Mouse (Mus musculus) gastrocnemius, adult 2 months (tissue): Measurements from ENCODE around the gene Rock2. TPM values are rescaled to one million over a fixed set of nuclear protein-coding genes. Genes with fewer than 3 reads are reported as not detected.

ENCODE experiments used
- DNase-seq: peaks from one replicate; pipeline ENCODE4 v3.0.0; 2022
- H3K27ac ChIP-seq: fragments of 200-600 bp; 2 replicates; pipeline ENCODE4 v1.8.1; 2022; ENCODE audit warnings: mild to moderate bottlenecking
- H3K4me3 ChIP-seq: fragments of 200-600 bp; 2 replicates; pipeline ENCODE4 v1.8.1; 2022; ENCODE audit warnings: mild to moderate bottlenecking, moderate library complexity
- CTCF ChIP-seq: fragments of 200-600 bp; IDR thresholded peaks from 2 replicates; pipeline ENCODE4 v1.8.1; 2022; ENCODE audit warnings: antibody characterized with exemption, mild to moderate bottlenecking, moderate library complexity
- intact Hi-C: fragments of 180-260 bp; cut with DNase I; formaldehyde crosslinking; loops from one replicate; pipeline ENCODE4 v1.15.1; 2025
- total RNA-seq, 2 experiments: library from RNA; stranded (reverse); gene quantifications; 2 replicates each; pipeline ENCODE4 v1.2.3; 2021

The Rock2 gene
- total RNA-seq, 2 experiments from 2014 or later: 86.0 to 103 TPM

- peak overlapping the region; percentile 80; the same call in 1 of the 2 replicates for H3K27ac ChIP-seq
- no peak for TF ChIP-seq CTCF
- DNase-seq: no peak
- no peak overlapping the region for H3K4me3 ChIP-seq
- intact Hi-C loops: no loop called here
Observed at GRCm38 (mm10) chr12:16875269-16875668, 19.4 kb upstream of the Rock2 start.

GRCm38 (mm10) chr12:16875678-16876077 is 19.0 kb upstream of the Rock2 start:
- Histone ChIP-seq H3K27ac (peak overlapping the region; percentile 80; the same call in 1 of the 2 replicates), H3K4me3 (no peak overlapping the region)
- no peak for DNase-seq
- intact Hi-C loops: no loop called here
- TF ChIP-seq CTCF: no peak

GRCm38 (mm10) chr12:16876667-16877066 is 18.0 kb upstream of the Rock2 start:
- no peak for DNase-seq
- TF ChIP-seq CTCF: no peak
- Histone ChIP-seq H3K4me3 (no peak overlapping the region), H3K27ac (peak overlapping the region; percentile 44)
- intact Hi-C loops: no loop called here

- no peak for DNase-seq
- intact Hi-C loops: no loop called here
- H3K4me3 ChIP-seq: no peak overlapping the region
- H3K27ac ChIP-seq: peak overlapping the region; percentile 44
- no peak for TF ChIP-seq CTCF
Observed at GRCm38 (mm10) chr12:16877141-16877540, 17.6 kb upstream of the Rock2 start.

GRCm38 (mm10) chr12:16877679-16878078 is 17.0 kb upstream of the Rock2 start:
- no peak overlapping the region; the same call in 1 of the 2 replicates for H3K27ac ChIP-seq
- no peak overlapping the region for H3K4me3 ChIP-seq
- intact Hi-C loops: no loop called here
- no peak for TF ChIP-seq CTCF
- no peak for DNase-seq

GRCm38 (mm10) chr12:16879369-16879768 is 15.3 kb upstream of the Rock2 start:
- DNase-seq: no peak
- intact Hi-C loops: no loop called here
- H3K4me3 ChIP-seq: no peak overlapping the region
- H3K27ac ChIP-seq: no peak overlapping the region
- no peak for TF ChIP-seq CTCF

- no peak for TF ChIP-seq CTCF
- Histone ChIP-seq H3K27ac (no peak overlapping the region), H3K4me3 (no peak overlapping the region)
- DNase-seq: no peak
- intact Hi-C loops: no loop called here
Observed at GRCm38 (mm10) chr12:16880077-16880476, 14.6 kb upstream of the Rock2 start.

GRCm38 (mm10) chr12:16882442-16882841 is 12.3 kb upstream of the Rock2 start:
- DNase-seq: no peak
- Histone ChIP-seq H3K4me3 (no peak overlapping the region), H3K27ac (peak overlapping the region; percentile 66)
- TF ChIP-seq CTCF: no peak
- intact Hi-C loops: no loop called here

GRCm38 (mm10) chr12:16883111-16883510 is 11.6 kb upstream of the Rock2 start:
- TF ChIP-seq CTCF: no peak
- intact Hi-C loops: no loop called here
- DNase-seq: peak; percentile 83
- H3K27ac ChIP-seq: peak overlapping the region; percentile 66
- no peak overlapping the region for H3K4me3 ChIP-seq

- no peak for TF ChIP-seq CTCF
- intact Hi-C loops: no loop called here
- Histone ChIP-seq H3K27ac (no peak overlapping the region), H3K4me3 (no peak overlapping the region)
- no peak for DNase-seq
Observed at GRCm38 (mm10) chr12:16884534-16884933, 10.2 kb upstream of the Rock2 start.

GRCm38 (mm10) chr12:16886354-16886753 is 8.3 kb upstream of the Rock2 start:
- intact Hi-C loops: no loop called here
- no peak for TF ChIP-seq CTCF
- Histone ChIP-seq H3K27ac (no peak overlapping the region), H3K4me3 (no peak overlapping the region)
- DNase-seq: no peak

- DNase-seq: no peak
- peak overlapping the region; percentile 99 for H3K27ac ChIP-seq
- intact Hi-C loops: no loop called here
- TF ChIP-seq CTCF: no peak
- no peak overlapping the region for H3K4me3 ChIP-seq
Observed at GRCm38 (mm10) chr12:16893039-16893438, 1.7 kb upstream of the Rock2 start.

- TF ChIP-seq CTCF: no peak
- no peak for DNase-seq
Observed at GRCm38 (mm10) chr12:16893656-16894395, 869 bp upstream of the Rock2 start.

More at GRCm38 (mm10) chr12:16893656-16894395, 869 bp upstream of the Rock2 start:
- H3K4me3 ChIP-seq: peak overlapping the region; percentile 99
- peak overlapping the region; percentile 99 for H3K27ac ChIP-seq
- intact Hi-C loops: loop anchor here (2.0 kb wide), 2 partner anchors 43 to 59 kb away; no protein-coding TSS in a partner anchor
